Mouse (Mus musculus): ENCODE measurements around the gene Galnt17. TPM values are rescaled to one million over a fixed set of nuclear protein-coding genes. Genes with fewer than 3 reads are reported as not detected.

Gene Galnt17
- polyA plus RNA-seq, 1 experiment: 0.73 TPM

DNA sequence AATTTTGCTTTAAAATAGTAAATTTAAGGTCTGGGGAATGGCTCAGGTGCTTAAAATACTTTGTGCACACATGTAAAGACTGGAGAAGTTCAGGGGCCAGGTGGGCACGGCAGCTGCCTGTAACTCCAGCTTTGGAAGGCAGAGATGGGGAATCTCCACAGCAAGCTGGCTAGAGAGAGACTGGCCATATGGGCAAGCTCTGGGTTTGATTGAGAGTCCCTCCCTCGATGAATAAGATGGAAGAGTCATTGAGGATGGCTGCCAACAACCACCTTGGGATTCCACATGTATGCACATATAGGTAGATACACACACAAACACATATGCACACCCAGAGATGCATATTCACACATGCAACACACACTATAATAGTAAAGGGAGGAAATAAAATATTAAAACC is 42.0 kb downstream of the Galnt17 start:
- no peaks in the 10 kb centered on the region for H3K27me3 ChIP-seq (ENCODE audit: control insufficient read depth, insufficient read depth, low read length, poor library complexity, severe bottlenecking)
- H3K27ac ChIP-seq (ENCODE audit: insufficient read depth, low read length): no peak overlapping the region
- H3K4me3 ChIP-seq (ENCODE audit: low read depth, low read length): no peak overlapping the region

GRCm38 (mm10) chr5:131264145-131264544 is 44.2 kb downstream of the Galnt17 start:
- Histone ChIP-seq H3K4me1 (ENCODE audit: control insufficient read depth, insufficient read depth, low read length) (no peaks in the 10 kb centered on the region), H3K9ac (ENCODE audit: low read depth, poor library complexity, severe bottlenecking) (no peak overlapping the region), H3K36me3 (ENCODE audit: control insufficient read depth, insufficient read depth, low read length, poor library complexity, severe bottlenecking) (no peaks in the 10 kb centered on the region), H3K9me3 (replicated peaks; ENCODE audit: control insufficient read depth, insufficient read depth, low read length, poor library complexity, severe bottlenecking) (no peaks in the 10 kb centered on the region), H3K4me3 (ENCODE audit: low read depth, low read length) (no peak overlapping the region), H3K27me3 (ENCODE audit: control insufficient read depth, insufficient read depth, low read length, poor library complexity, severe bottlenecking) (no peaks in the 10 kb centered on the region), H3K27ac (ENCODE audit: insufficient read depth, low read length) (no peak overlapping the region)
- no peak for TF ChIP-seq CTCF (IDR thresholded peaks at IDR 0.05; ENCODE audit: low read depth, low read length)
- no peak for TF ChIP-seq POLR2A (IDR thresholded peaks at IDR 0.05; ENCODE audit: insufficient read depth, low read length)
- TF ChIP-seq EP300 (IDR thresholded peaks at IDR 0.05; ENCODE audit: insufficient read depth, low read depth, low read length): no peak

More for the DNA sequence above, 42.0 kb downstream of the Galnt17 start:
- TF ChIP-seq CTCF (IDR thresholded peaks at IDR 0.05; ENCODE audit: low read depth, low read length) (no peak), EP300 (IDR thresholded peaks at IDR 0.05; ENCODE audit: insufficient read depth, low read depth, low read length) (no peak), POLR2A (IDR thresholded peaks at IDR 0.05; ENCODE audit: insufficient read depth, low read length) (no peak)
- Histone ChIP-seq H3K36me3 (ENCODE audit: control insufficient read depth, insufficient read depth, low read length, poor library complexity, severe bottlenecking) (no peaks in the 10 kb centered on the region), H3K4me1 (ENCODE audit: control insufficient read depth, insufficient read depth, low read length) (no peaks in the 10 kb centered on the region), H3K9ac (ENCODE audit: low read depth, poor library complexity, severe bottlenecking) (no peak overlapping the region), H3K9me3 (replicated peaks; ENCODE audit: control insufficient read depth, insufficient read depth, low read length, poor library complexity, severe bottlenecking) (no peaks in the 10 kb centered on the region)

GRCm38 (mm10) chr5:131250701-131251636 is 57.3 kb downstream of the Galnt17 start:
- no peak for TF ChIP-seq CTCF (IDR thresholded peaks at IDR 0.05; ENCODE audit: low read depth, low read length)
- no peak for TF ChIP-seq EP300 (IDR thresholded peaks at IDR 0.05; ENCODE audit: insufficient read depth, low read depth, low read length)
- no peak for TF ChIP-seq POLR2A (IDR thresholded peaks at IDR 0.05; ENCODE audit: insufficient read depth, low read length)
- Histone ChIP-seq H3K9me3 (replicated peaks; ENCODE audit: control insufficient read depth, insufficient read depth, low read length, poor library complexity, severe bottlenecking) (no peaks in the 10 kb centered on the region), H3K27ac (ENCODE audit: insufficient read depth, low read length) (no peak overlapping the region), H3K27me3 (ENCODE audit: control insufficient read depth, insufficient read depth, low read length, poor library complexity, severe bottlenecking) (no peaks in the 10 kb centered on the region), H3K4me3 (ENCODE audit: low read depth, low read length) (no peak overlapping the region), H3K36me3 (ENCODE audit: control insufficient read depth, insufficient read depth, low read length, poor library complexity, severe bottlenecking) (no peaks in the 10 kb centered on the region), H3K9ac (ENCODE audit: low read depth, poor library complexity, severe bottlenecking) (no peak overlapping the region), H3K4me1 (ENCODE audit: control insufficient read depth, insufficient read depth, low read length) (no peaks in the 10 kb centered on the region)

DNA sequence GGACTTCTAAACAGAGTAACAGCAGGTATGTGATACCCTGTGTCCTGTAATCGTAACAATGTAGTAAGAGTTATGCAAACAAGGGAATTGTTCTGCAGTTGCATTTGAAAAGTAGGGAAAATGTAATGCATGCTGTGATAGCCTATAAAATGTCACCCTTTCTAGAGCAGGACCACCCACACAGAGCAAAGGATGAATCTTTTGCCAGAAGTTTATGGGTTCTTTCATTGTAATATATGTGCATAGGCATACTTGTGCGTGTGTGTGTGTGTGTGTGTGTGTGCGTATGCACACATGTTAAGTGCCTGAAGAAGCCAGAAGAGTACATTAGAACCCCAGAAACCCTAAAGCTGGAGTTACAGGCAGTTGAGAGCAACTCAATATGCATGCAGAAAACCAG is 59.9 kb downstream of the Galnt17 start:
- H3K27ac ChIP-seq (ENCODE audit: insufficient read depth, low read length): no peak overlapping the region
- H3K27me3 ChIP-seq (ENCODE audit: control insufficient read depth, insufficient read depth, low read length, poor library complexity, severe bottlenecking): no peaks in the 10 kb centered on the region
- no peaks in the 10 kb centered on the region for H3K9me3 ChIP-seq (replicated peaks; ENCODE audit: control insufficient read depth, insufficient read depth, low read length, poor library complexity, severe bottlenecking)
- H3K9ac ChIP-seq (ENCODE audit: low read depth, poor library complexity, severe bottlenecking): no peak overlapping the region
- H3K36me3 ChIP-seq (ENCODE audit: control insufficient read depth, insufficient read depth, low read length, poor library complexity, severe bottlenecking): no peaks in the 10 kb centered on the region
- TF ChIP-seq CTCF (IDR thresholded peaks at IDR 0.05; ENCODE audit: low read depth, low read length) (no peak), EP300 (IDR thresholded peaks at IDR 0.05; ENCODE audit: insufficient read depth, low read depth, low read length) (no peak), POLR2A (IDR thresholded peaks at IDR 0.05; ENCODE audit: insufficient read depth, low read length) (no peak)
- no peak overlapping the region for H3K4me3 ChIP-seq (ENCODE audit: low read depth, low read length)
- H3K4me1 ChIP-seq (ENCODE audit: control insufficient read depth, insufficient read depth, low read length): no peaks in the 10 kb centered on the region

DNA sequence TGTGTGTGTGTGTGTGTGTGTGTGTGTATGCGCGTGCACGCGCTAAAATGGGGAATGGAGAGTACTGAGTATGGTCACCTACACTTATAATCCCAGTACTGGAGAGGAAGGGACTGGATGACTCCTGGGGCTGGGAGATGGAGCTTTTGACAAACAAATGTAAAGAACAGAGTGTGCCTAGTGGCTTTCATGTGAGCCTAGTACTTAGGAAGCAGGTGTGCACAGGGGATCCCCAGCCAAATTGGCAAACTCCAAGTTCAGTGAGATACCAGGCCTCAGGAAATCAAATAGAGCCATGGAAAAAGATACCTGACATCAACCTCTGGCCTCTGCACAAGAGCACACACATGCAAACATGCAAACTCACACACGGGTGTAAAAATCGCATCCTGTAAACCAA is 61.7 kb downstream of the Galnt17 start:
- no peaks in the 10 kb centered on the region for H3K4me1 ChIP-seq (ENCODE audit: control insufficient read depth, insufficient read depth, low read length)
- TF ChIP-seq EP300 (IDR thresholded peaks at IDR 0.05; ENCODE audit: insufficient read depth, low read depth, low read length) (no peak), POLR2A (IDR thresholded peaks at IDR 0.05; ENCODE audit: insufficient read depth, low read length) (no peak), CTCF (IDR thresholded peaks at IDR 0.05; ENCODE audit: low read depth, low read length) (no peak)
- no peaks in the 10 kb centered on the region for H3K36me3 ChIP-seq (ENCODE audit: control insufficient read depth, insufficient read depth, low read length, poor library complexity, severe bottlenecking)
- no peak overlapping the region for H3K4me3 ChIP-seq (ENCODE audit: low read depth, low read length)
- no peaks in the 10 kb centered on the region for H3K27me3 ChIP-seq (ENCODE audit: control insufficient read depth, insufficient read depth, low read length, poor library complexity, severe bottlenecking)
- no peak overlapping the region for H3K27ac ChIP-seq (ENCODE audit: insufficient read depth, low read length)
- H3K9ac ChIP-seq (ENCODE audit: low read depth, poor library complexity, severe bottlenecking): no peak overlapping the region
- H3K9me3 ChIP-seq (replicated peaks; ENCODE audit: control insufficient read depth, insufficient read depth, low read length, poor library complexity, severe bottlenecking): no peaks in the 10 kb centered on the region

- Histone ChIP-seq H3K4me1 (ENCODE audit: control insufficient read depth, insufficient read depth, low read length) (no peaks in the 10 kb centered on the region), H3K27me3 (ENCODE audit: control insufficient read depth, insufficient read depth, low read length, poor library complexity, severe bottlenecking) (no peaks in the 10 kb centered on the region), H3K9ac (ENCODE audit: low read depth, poor library complexity, severe bottlenecking) (no peak overlapping the region), H3K27ac (ENCODE audit: insufficient read depth, low read length) (no peak overlapping the region), H3K4me3 (ENCODE audit: low read depth, low read length) (no peak overlapping the region), H3K9me3 (replicated peaks; ENCODE audit: control insufficient read depth, insufficient read depth, low read length, poor library complexity, severe bottlenecking) (no peaks in the 10 kb centered on the region), H3K36me3 (ENCODE audit: control insufficient read depth, insufficient read depth, low read length, poor library complexity, severe bottlenecking) (no peaks in the 10 kb centered on the region)
- TF ChIP-seq POLR2A (IDR thresholded peaks at IDR 0.05; ENCODE audit: insufficient read depth, low read length) (no peak), CTCF (IDR thresholded peaks at IDR 0.05; ENCODE audit: low read depth, low read length) (no peak), EP300 (IDR thresholded peaks at IDR 0.05; ENCODE audit: insufficient read depth, low read depth, low read length) (no peak)
Measured at GRCm38 (mm10) chr5:131241689-131242088, 66.6 kb downstream of the Galnt17 start.
